Mouse (Mus musculus) embryonic facial prominence, embryonic 14.5 days (tissue): ENCODE data around the gene Gm15319. TPM values are rescaled to one million over a fixed set of nuclear protein-coding genes. Genes with fewer than 3 reads are reported as not detected.
"Not testable (repeated sequence)": the region's sequence is repeated elsewhere in the genome, so short reads cannot be mapped to it uniquely, and the experiment has no call there.

Source experiments
- ATAC-seq: fragments of 200-750 bp; cut with Nextera tagmentation; 2 replicates; pipeline ENCODE4 v1.8.0; 2017; ENCODE audit warnings: low read depth, moderate number of reproducible peaks, moderate TSS enrichment
- DNase-seq: peaks from one replicate; pipeline ENCODE4 v3.0.0-alpha.2; 2015; ENCODE audit warnings: low spot score
- H3K27ac ChIP-seq: fragments of 300-500 bp; sonication (generic); replicated peaks from 2 replicates; pipeline ENCODE4 v1.5.1; 2014; ENCODE audit warnings: low read depth, mild to moderate bottlenecking, low read length, moderate library complexity
- H3K27me3 ChIP-seq: fragments of 300-500 bp; sonication (generic); replicated peaks from 2 replicates; pipeline ENCODE4 v1.6.1; 2014; ENCODE audit warnings: low read length; ENCODE audit not compliant: control insufficient read depth, insufficient read depth
- H3K36me3 ChIP-seq: fragments of 300-500 bp; sonication (generic); 2 replicates; pipeline ENCODE4 v1.6.1; 2014; ENCODE audit warnings: low read length, mixed read lengths; ENCODE audit not compliant: control insufficient read depth, insufficient read depth
- H3K4me1 ChIP-seq: fragments of 300-500 bp; sonication (generic); 2 replicates; pipeline ENCODE4 v1.6.1; 2014; ENCODE audit warnings: antibody characterized with exemption, low read length; ENCODE audit not compliant: control insufficient read depth, insufficient read depth
- H3K4me2 ChIP-seq: fragments of 300-500 bp; sonication (generic); 2 replicates; pipeline ENCODE4 v1.6.1; 2014; ENCODE audit warnings: low read depth, mild to moderate bottlenecking, low read length, moderate library complexity, mixed read lengths
- H3K4me3 ChIP-seq: fragments of 300-500 bp; sonication (generic); 2 replicates; pipeline ENCODE4 v1.5.1; 2014; ENCODE audit warnings: low read depth, mild to moderate bottlenecking, low read length
- H3K9ac ChIP-seq: fragments of 300-500 bp; sonication (generic); 2 replicates; pipeline ENCODE4 v1.6.1; 2014; ENCODE audit warnings: low read depth, mild to moderate bottlenecking, low read length, moderate library complexity, mixed read lengths
- H3K9me3 ChIP-seq: fragments of 300-500 bp; sonication (generic); 2 replicates; pipeline ENCODE4 v1.6.1; 2016; ENCODE audit warnings: low read length; ENCODE audit not compliant: control insufficient read depth
- WGBS: fragments of 180-500 bp; shearing (Covaris S2); extraction: QIAGEN DNeasy Blood & Tissue Kit; methylation state at CpG from one replicate; pipeline ENCODE4 v1.1.7; 2014; 5-methylcytosine and 5-hydroxymethylcytosine counted together
- polyA plus RNA-seq: library from polyadenylated mRNA; unstranded; fragments of >200 nt; fragmentation: Nextera tagmentation; extraction: Ambion mirVana; gene quantifications from 2 replicates; pipeline ENCODE4 v1.2.1, GENCODE M21; 2014

Gene Gm15319
- polyA plus RNA-seq, 1 experiment from 2014 or later: not detected

GRCm38 (mm10) chr8:20356386-20356785 is 6.6 kb downstream of the Gm15319 start:
- not testable (repeated sequence) for H3K9me3 ChIP-seq, ATAC-seq, H3K4me1 ChIP-seq, H3K27me3 ChIP-seq, H3K4me3 ChIP-seq, H3K27ac ChIP-seq, H3K9ac ChIP-seq, H3K36me3 ChIP-seq, DNase-seq, H3K4me2 ChIP-seq
- 72% methylated on average over 5 of the region's 5 CpGs for WGBS

- not testable (repeated sequence) for DNase-seq, H3K4me1 ChIP-seq, H3K27me3 ChIP-seq, ATAC-seq, H3K4me3 ChIP-seq, H3K4me2 ChIP-seq, H3K27ac ChIP-seq, H3K9ac ChIP-seq, H3K36me3 ChIP-seq, H3K9me3 ChIP-seq
- 89% methylated on average over 1 of the region's 3 CpGs for WGBS
These were observed 9.4 kb downstream of the Gm15319 start for GRCm38 (mm10) chr8:20353579-20353978.

- not testable (repeated sequence) for DNase-seq, H3K4me1 ChIP-seq, H3K9ac ChIP-seq, H3K27ac ChIP-seq, H3K27me3 ChIP-seq, H3K36me3 ChIP-seq, ATAC-seq, H3K4me2 ChIP-seq, H3K9me3 ChIP-seq, H3K4me3 ChIP-seq
- WGBS: 95% methylated on average over 5 of the region's 6 CpGs
These were observed 60.3 kb downstream of the Gm15319 start for GRCm38 (mm10) chr8:20302759-20303158.

- not testable (repeated sequence) for H3K4me2 ChIP-seq, H3K27ac ChIP-seq, H3K27me3 ChIP-seq, H3K9ac ChIP-seq, H3K4me1 ChIP-seq, H3K36me3 ChIP-seq, H3K4me3 ChIP-seq, DNase-seq, ATAC-seq, H3K9me3 ChIP-seq
- 81% methylated on average over 4 of the region's 4 CpGs for WGBS
These were observed 63.0 kb downstream of the Gm15319 start for GRCm38 (mm10) chr8:20300042-20300441.

- H3K27ac ChIP-seq, H3K9ac ChIP-seq, H3K4me2 ChIP-seq, H3K36me3 ChIP-seq, ATAC-seq, H3K27me3 ChIP-seq, H3K9me3 ChIP-seq, H3K4me3 ChIP-seq, H3K4me1 ChIP-seq: not testable (repeated sequence)
- peak; percentile 0 for DNase-seq
- 89% methylated on average over 10 of the region's 13 CpGs for WGBS
These were observed 65.0 kb downstream of the Gm15319 start for GRCm38 (mm10) chr8:20297939-20298505.

- not testable (repeated sequence) for H3K36me3 ChIP-seq, H3K27me3 ChIP-seq, H3K9me3 ChIP-seq, H3K4me1 ChIP-seq
- peak overlapping the region; percentile 62 for H3K4me3 ChIP-seq
- DNase-seq (peak; percentile 94), ATAC-seq (peak; percentile 98)
- peak overlapping the region; percentile 89 for H3K9ac ChIP-seq
- 13% methylated on average over 44 of the region's 73 CpGs for WGBS
- H3K27ac ChIP-seq: peak overlapping the region; percentile 77
- peak overlapping the region; percentile 54 for H3K4me2 ChIP-seq
These were observed 66.0 kb downstream of the Gm15319 start for GRCm38 (mm10) chr8:20296803-20297702.

- not testable (repeated sequence) for H3K27me3 ChIP-seq, H3K4me3 ChIP-seq, DNase-seq, H3K9ac ChIP-seq, H3K27ac ChIP-seq, ATAC-seq, H3K4me1 ChIP-seq, H3K9me3 ChIP-seq, H3K4me2 ChIP-seq, H3K36me3 ChIP-seq
- WGBS: 83% methylated on average over 2 of the region's 4 CpGs
These were observed 67.1 kb downstream of the Gm15319 start for GRCm38 (mm10) chr8:20295881-20296280.

GRCm38 (mm10) chr8:20294826-20295225 is 68.2 kb downstream of the Gm15319 start:
- not testable (repeated sequence) for H3K9ac ChIP-seq, H3K27ac ChIP-seq, H3K36me3 ChIP-seq, ATAC-seq, H3K4me3 ChIP-seq, H3K4me1 ChIP-seq, H3K9me3 ChIP-seq, H3K4me2 ChIP-seq, DNase-seq, H3K27me3 ChIP-seq
- 91% methylated on average over 3 of the region's 4 CpGs for WGBS

GRCm38 (mm10) chr8:20293966-20294365 is 69.0 kb downstream of the Gm15319 start:
- not testable (repeated sequence) for H3K4me3 ChIP-seq

More at GRCm38 (mm10) chr8:20293966-20294365, 69.0 kb downstream of the Gm15319 start:
- not testable (repeated sequence) for H3K9ac ChIP-seq, H3K4me1 ChIP-seq, H3K36me3 ChIP-seq, DNase-seq, H3K9me3 ChIP-seq, ATAC-seq, H3K27ac ChIP-seq, H3K4me2 ChIP-seq, H3K27me3 ChIP-seq
